Mouse (Mus musculus) megakaryocyte, embryonic 14.5 days (primary cell): ENCODE data around the gene Palm. TPM values are rescaled to one million over a fixed set of nuclear protein-coding genes. Genes with fewer than 3 reads are reported as not detected.

Experiments
- H3K27me3 ChIP-seq: replicated peaks from 2 replicates; pipeline ENCODE3; 2012; ENCODE audit warnings: inconsistent platforms
- H3K36me3 ChIP-seq: replicated peaks from 2 replicates; pipeline ENCODE3; 2012; ENCODE audit warnings: low read length, inconsistent platforms, mixed read lengths
- H3K4me1 ChIP-seq: 2 replicates; pipeline ENCODE4 v1.6.1; 2012; ENCODE audit warnings: inconsistent platforms
- H3K4me3 ChIP-seq: replicated peaks from 2 replicates; pipeline ENCODE3; 2012; ENCODE audit warnings: moderate library complexity, mild to moderate bottlenecking, inconsistent platforms
- H3K9me3 ChIP-seq: 2 replicates; pipeline ENCODE4 v1.6.1; 2012; ENCODE audit warnings: inconsistent platforms
- FLI1 ChIP-seq: IDR thresholded peaks from 2 replicates; pipeline ENCODE4 v1.6.1; 2012; ENCODE audit warnings: low read length, inconsistent platforms, mixed read lengths
- GATA1 ChIP-seq: IDR thresholded peaks from 3 replicates; pipeline ENCODE4 v1.6.1; 2012; ENCODE audit warnings: mixed read lengths, low read length, inconsistent platforms, borderline replicate concordance
- polyA plus RNA-seq: library from polyadenylated mRNA; stranded (reverse); fragments of >175 nt; gene quantifications from 2 replicates; pipeline ENCODE4 v1.2.3, GENCODE M21; 2012; ENCODE audit warnings: low replicate concordance; ENCODE audit not compliant: insufficient read depth

Palm gene
- polyA plus RNA-seq, 1 experiment: 39.0 TPM

DNA sequence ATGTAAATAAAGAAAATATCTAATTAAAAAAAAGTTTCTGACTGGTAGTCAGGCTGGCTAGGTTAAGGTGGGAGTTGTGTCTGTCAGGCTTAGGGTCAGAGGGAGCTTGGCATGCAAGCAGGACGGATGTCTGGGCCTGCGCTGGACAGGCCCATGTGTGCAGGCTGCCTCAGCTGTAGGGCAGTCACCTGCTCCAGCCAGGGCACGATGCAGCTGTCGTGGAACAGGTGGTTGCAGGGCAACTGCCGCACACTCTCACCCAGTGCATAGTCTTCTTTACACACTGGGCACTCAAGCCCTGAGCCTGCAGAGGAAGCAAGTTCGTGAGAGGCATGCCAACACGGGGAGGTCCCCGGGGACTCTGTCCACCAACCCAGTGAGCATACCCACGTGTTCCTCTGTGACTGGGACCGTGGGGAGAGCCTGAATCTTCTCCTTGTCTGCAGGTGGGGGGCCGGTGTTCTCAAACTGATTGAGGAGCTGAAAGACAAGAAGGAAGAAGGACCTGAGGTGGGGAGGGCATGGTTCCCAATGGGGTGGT lies 32.7 kb upstream of the Palm start:
- H3K36me3 ChIP-seq: peaks cover 81% of the 10 kb centered on the region
- TF ChIP-seq GATA1 (no peak), FLI1 (no peak)
- peaks cover 43% of the 10 kb centered on the region for H3K4me1 ChIP-seq
- H3K27me3 ChIP-seq: no peaks in the 10 kb centered on the region
- H3K9me3 ChIP-seq: no peaks in the 10 kb centered on the region
- peak overlapping the region; percentile 2 for H3K4me3 ChIP-seq

DNA sequence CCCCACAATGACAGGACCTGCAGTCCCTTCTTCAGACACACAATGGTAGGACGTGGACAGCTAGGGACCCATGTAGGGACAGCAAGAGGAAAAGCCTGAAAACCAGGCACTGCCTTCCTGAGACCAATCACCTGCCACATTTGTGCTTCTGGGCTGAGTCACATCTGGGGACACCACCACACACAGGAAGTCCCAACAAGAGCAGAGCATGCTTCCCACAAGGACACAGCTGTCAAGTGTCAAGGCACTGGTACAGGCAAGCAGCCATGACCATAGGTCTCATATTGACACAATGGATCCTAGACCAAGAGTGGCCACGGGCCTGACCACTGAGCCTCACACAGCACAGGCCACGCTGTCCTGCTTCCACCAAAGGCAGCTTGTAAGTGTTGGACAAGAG lies 30.5 kb upstream of the Palm start:
- peak overlapping the region; percentile 78 for H3K4me3 ChIP-seq
- TF ChIP-seq GATA1 (no peak), FLI1 (no peak)
- peaks cover 57% of the 10 kb centered on the region for H3K4me1 ChIP-seq
- no peaks in the 10 kb centered on the region for H3K27me3 ChIP-seq
- H3K9me3 ChIP-seq: no peaks in the 10 kb centered on the region
- H3K36me3 ChIP-seq: peaks cover 59% of the 10 kb centered on the region

DNA sequence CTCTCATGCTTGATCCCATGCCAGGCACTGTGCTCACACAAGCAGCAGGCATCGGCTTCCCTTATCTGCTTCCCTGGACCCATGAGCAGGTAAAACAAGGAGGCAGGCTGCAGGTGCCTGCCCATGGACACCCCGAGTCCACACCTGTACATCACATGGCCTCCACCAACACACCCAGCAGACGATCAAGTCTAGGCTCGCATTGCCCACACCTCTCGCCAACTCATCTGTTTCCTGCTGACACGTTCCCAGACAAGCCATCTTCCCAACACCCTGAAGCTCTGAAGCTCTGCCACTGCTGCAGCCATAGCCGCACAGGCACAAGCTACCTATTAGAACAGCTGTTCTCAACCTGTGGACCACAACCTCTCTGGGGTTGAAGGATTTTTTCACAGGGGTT lies 29.1 kb upstream of the Palm start:
- peaks cover 65% of the 10 kb centered on the region for H3K4me1 ChIP-seq

DNA sequence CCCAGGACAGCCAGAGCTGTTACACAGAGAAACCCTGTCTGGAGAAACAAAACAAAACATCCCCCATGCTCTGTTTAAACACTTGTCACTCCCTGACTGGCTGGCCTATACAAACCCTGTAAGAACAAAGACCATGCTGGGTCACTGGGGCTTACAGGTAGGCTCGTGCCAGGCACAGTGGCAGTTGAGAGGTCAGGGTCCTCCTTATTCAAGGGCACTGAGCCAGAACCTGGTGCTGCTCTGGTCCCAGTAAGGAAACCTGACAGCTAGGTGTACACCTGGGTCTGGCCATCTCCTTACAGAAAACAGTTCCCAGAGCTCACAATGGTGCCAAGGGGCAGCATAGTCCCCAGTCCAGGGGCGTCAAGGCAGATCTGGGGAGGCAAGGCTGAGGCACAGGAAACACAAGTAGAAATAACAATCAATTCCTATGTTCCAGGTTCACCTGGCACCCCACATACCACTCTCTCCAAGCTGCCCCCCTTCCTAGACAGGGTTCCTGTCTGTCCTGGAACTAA lies 28.1 kb upstream of the Palm start:
- no peaks in the 10 kb centered on the region for H3K27me3 ChIP-seq
- peak overlapping the region; percentile 98 for H3K4me3 ChIP-seq
- TF ChIP-seq FLI1 (no peak), GATA1 (no peak)
- H3K9me3 ChIP-seq: no peaks in the 10 kb centered on the region
- peaks cover 37% of the 10 kb centered on the region for H3K36me3 ChIP-seq
- peaks cover 65% of the 10 kb centered on the region for H3K4me1 ChIP-seq

More for the DNA sequence above, 29.1 kb upstream of the Palm start:
- no peaks in the 10 kb centered on the region for H3K27me3 ChIP-seq
- peak overlapping the region; percentile 66 for H3K4me3 ChIP-seq
- TF ChIP-seq FLI1 (no peak), GATA1 (no peak)
- peaks cover 46% of the 10 kb centered on the region for H3K36me3 ChIP-seq
- no peaks in the 10 kb centered on the region for H3K9me3 ChIP-seq

DNA sequence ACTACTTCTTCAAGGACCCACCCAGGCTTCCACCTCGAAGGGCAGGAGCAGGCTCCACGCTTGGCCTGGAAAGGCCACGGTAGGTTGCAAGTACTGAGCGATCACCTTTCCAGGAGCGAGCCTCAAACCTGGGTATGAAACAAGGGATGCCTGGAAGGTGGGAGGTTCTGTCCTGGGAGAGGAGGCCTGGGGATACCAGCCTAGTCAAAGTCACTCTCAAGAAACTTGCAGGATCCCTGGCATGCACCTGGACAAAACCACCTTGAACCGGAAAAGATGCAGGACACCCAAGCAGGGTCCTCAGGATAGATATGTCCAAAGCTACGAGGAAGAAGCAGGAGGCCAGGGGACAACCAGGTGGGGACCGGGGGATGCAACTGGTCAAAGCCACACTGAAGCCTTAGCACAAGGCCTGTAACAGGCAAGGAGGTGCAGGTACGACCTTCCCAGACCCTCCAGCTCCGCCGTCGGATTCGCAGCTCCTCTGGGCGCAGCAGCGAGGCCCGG lies 27.3 kb upstream of the Palm start:
- H3K36me3 ChIP-seq: peaks cover 31% of the 10 kb centered on the region
- peaks cover 69% of the 10 kb centered on the region for H3K4me1 ChIP-seq
- peaks cover 6% of the 10 kb centered on the region for H3K27me3 ChIP-seq
- H3K9me3 ChIP-seq: no peaks in the 10 kb centered on the region
- TF ChIP-seq GATA1: no peak
- TF ChIP-seq FLI1: no peak
- peak overlapping the region; percentile 98 for H3K4me3 ChIP-seq

DNA sequence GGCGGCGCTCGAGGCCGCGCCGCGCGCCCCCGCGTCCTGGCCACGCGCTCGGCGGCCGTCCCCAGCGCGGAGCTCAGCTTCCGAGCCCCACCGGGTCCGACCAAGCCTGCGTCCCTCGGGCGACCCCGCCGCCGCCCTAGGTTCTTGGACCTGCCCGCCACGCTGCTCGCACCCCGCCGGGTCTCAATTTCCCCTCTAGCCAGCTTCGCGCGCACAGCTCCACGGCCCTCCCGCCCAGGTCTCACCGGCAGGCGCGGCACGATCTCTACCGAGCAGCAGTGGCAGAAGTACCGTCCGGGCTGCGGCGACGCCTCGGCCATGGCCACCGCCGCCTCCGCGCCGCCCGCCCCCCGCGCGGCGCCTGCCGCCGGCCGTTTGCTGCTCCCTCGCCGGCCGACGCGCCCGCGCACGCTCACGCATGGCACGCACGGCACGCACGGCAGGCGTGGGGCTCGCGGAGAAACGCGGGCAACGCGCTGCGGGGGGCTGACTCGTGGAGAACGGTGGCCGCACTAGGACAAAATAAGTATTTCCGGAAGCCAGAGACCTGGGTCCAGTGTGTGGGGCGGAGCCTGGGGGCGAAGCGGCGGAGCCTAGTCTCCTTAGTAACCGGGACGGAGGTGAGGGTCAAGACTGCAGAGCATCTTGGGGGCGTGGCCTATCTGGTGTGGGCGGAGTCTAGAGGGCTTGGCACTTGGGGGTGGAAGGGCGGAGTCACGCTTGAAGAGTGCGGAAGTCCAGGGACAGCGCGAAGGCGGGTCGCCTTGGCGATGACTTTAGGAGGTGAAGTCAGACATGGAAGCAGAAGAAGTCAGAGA lies 26.7 kb upstream of the Palm start, which contains the start of gene Rnf126:
Gene Rnf126, minus strand, starts transcription at position 445 of the 818 bp plus-strand sequence.
- TF ChIP-seq GATA1: no peak
- TF ChIP-seq FLI1: no peak
- Histone ChIP-seq H3K4me1 (peaks cover 66% of the 10 kb centered on the region), H3K9me3 (0 out of 2 replicates have a peak, but pooled peaks cover under 1% of the 10 kb centered on the region), H3K36me3 (peaks cover 24% of the 10 kb centered on the region), H3K27me3 (peaks cover 7% of the 10 kb centered on the region), H3K4me3 (peak within 1 kb of the TSS; percentile 98)

DNA sequence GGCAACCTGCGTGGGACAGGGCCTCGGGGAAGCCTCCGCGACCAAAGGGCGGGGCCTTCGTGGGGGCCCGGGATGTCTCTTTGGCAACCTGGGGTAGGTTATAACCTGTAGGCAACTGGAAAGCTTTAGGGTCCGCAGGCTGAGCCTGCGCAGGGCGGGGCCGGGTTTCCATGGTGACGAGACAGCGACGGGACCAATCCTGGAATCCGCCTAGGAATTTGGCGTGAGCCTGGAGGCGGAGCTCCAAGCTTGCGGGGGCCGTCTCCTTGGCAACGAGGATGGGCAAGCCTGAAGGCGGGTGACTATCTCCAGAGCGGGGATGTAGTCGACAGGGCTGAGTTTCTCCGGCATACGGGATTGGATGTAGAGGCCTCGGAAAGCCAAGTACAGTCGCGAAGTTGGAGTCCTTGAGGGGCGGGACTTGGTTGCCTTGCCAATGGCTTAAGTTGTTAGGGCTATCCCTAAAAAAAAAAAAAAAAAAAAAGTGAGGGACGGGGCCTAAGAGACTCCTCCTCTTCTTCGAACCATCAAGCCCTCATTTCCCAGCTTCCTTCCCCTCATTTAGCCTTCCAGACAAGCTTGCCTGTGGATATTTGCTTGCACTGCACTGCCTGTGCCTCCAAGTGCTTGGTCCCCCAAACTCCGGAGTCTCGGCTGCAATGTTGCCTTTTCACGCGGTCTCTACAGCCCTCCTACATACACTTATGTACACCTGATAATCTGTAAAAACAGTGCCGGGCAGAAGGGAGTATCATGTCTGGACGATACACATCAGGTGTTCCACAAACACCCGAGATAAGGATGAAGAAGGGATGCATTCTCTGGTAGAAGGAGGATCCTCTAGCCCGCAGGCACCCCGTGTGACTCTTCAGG lies 25.8 kb upstream of the Palm start:
- Histone ChIP-seq H3K36me3 (peaks cover 15% of the 10 kb centered on the region), H3K4me1 (peaks cover 57% of the 10 kb centered on the region), H3K4me3 (peak overlapping the region; percentile 98), H3K27me3 (peaks cover 10% of the 10 kb centered on the region), H3K9me3 (peaks cover 9% of the 10 kb centered on the region)
- TF ChIP-seq FLI1: no peak
- no peak for TF ChIP-seq GATA1

DNA sequence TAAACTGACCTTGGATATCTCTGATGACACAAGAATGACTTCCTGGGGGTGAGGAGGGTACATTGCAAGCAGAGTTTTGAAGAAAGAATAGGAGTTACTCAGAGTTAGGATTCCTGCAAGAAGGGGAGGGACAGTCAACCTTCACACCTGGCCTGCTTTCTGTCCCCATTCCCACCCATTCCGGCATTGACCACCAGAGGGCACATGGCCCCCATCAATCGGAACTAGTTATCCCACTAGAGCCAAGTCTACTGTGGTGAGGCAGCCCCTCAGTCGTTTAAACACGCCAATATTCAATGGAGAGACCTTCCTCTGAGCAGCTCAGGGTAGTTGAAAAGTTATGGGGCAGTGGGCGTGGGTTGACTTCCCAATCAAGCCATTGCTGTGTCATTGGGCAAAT lies 25.0 kb upstream of the Palm start:
- Histone ChIP-seq H3K4me1 (peaks cover 49% of the 10 kb centered on the region), H3K9me3 (peaks cover 11% of the 10 kb centered on the region), H3K27me3 (peaks cover 13% of the 10 kb centered on the region), H3K4me3 (no peak overlapping the region), H3K36me3 (peaks cover 8% of the 10 kb centered on the region)
- no peak for TF ChIP-seq FLI1
- no peak for TF ChIP-seq GATA1

DNA sequence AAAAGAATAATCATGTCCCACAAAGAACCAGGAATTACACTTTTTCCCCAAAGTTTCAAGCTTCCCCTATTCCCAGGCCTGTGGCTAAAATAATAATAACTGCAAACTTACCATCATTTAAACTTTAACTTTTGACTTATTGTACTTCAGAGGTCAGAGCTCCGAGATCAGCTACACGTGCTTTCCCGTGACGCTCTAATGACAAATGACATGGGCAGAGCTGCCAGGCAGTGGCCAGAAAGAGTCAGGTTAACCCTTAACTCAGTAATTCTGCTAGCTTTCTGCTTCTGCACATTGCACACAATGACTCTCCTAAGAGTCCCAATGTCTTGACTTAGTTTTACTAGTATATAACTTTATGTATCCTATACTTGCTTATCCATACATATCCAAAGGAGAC lies 24.0 kb upstream of the Palm start:
- Histone ChIP-seq H3K9me3 (peaks cover 11% of the 10 kb centered on the region), H3K36me3 (no peaks in the 10 kb centered on the region), H3K4me3 (no peak overlapping the region), H3K4me1 (peaks cover 40% of the 10 kb centered on the region), H3K27me3 (peaks cover 13% of the 10 kb centered on the region)
- TF ChIP-seq FLI1 (no peak), GATA1 (no peak)
